Mouse (Mus musculus) ES-E14 (cell line): Measurements from ENCODE around the gene Iqschfp.

Source experiments
- CHD2 ChIP-seq: IDR thresholded peaks from 2 replicates; pipeline ENCODE4 v1.6.1; 2014; ENCODE audit warnings: mild to moderate bottlenecking, low read depth, low read length, inconsistent platforms
- HCFC1 ChIP-seq: IDR thresholded peaks from 2 replicates; pipeline ENCODE4 v1.6.1; 2012; ENCODE audit warnings: low read length, inconsistent platforms, borderline replicate concordance; ENCODE audit not compliant: insufficient read depth
- ZNF384 ChIP-seq: IDR thresholded peaks from 2 replicates; pipeline ENCODE4 v1.6.1; 2012; ENCODE audit warnings: low read depth, low read length, inconsistent platforms

DNA sequence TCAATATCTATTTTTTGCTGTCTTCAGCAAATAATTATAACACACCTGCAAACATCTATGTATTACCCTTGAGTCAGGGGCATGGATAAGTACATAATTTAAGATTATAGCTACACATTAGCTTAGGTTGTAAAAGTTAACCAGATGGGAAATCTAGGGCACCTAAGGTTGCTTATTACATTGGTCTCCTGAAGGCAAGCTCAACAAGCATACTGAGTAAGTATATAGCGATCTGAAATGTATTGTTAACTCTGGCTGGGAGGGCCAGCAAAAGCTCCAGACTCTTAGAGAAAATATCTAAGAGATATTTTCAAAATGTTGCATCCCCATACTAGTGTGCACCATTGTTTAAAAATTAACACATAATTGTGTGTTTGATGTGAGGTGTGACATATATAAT lies 775.8 kb downstream of the Iqschfp start:
- TF ChIP-seq ZNF384 (no peak), CHD2 (no peak), HCFC1 (no peak)
